Mouse (Mus musculus): ENCODE data around the gene Ttll8.

The Ttll8 gene

GRCm38 (mm10) chr15:88860781-88861180 is 93.4 kb downstream of the Ttll8 start:
- DNase-seq (ENCODE audit: low spot score) = no peak

GRCm38 (mm10) chr15:88859206-88859970 is 94.8 kb downstream of the Ttll8 start:
- DNase-seq (ENCODE audit: low spot score) = no peak

GRCm38 (mm10) chr15:88858707-88859106 is 95.5 kb downstream of the Ttll8 start:
- no peak for DNase-seq (ENCODE audit: low spot score)

- peak; percentile 57 for DNase-seq (ENCODE audit: low spot score)
These were observed 96.1 kb downstream of the Ttll8 start for GRCm38 (mm10) chr15:88858141-88858541.

- no peak for DNase-seq (ENCODE audit: low spot score)
These were observed 96.9 kb downstream of the Ttll8 start for GRCm38 (mm10) chr15:88857361-88857760.

- no peak for DNase-seq (ENCODE audit: low spot score)
These were observed 97.6 kb downstream of the Ttll8 start for GRCm38 (mm10) chr15:88856613-88857012.

GRCm38 (mm10) chr15:88855896-88856417 is 98.3 kb downstream of the Ttll8 start:
- no peak for DNase-seq (ENCODE audit: low spot score)

- DNase-seq (ENCODE audit: low spot score) = peak; percentile 77
These were observed 99.0 kb downstream of the Ttll8 start for GRCm38 (mm10) chr15:88854969-88855830.

- no peak for DNase-seq (ENCODE audit: low spot score)
These were observed 99.9 kb downstream of the Ttll8 start for GRCm38 (mm10) chr15:88854119-88854968.

- DNase-seq (ENCODE audit: low spot score) = no peak
These were observed 101.1 kb downstream of the Ttll8 start for GRCm38 (mm10) chr15:88853106-88853505.

GRCm38 (mm10) chr15:88851507-88852149 is 102.6 kb downstream of the Ttll8 start:
- peak; percentile 93 for DNase-seq (ENCODE audit: low spot score)

GRCm38 (mm10) chr15:88851076-88851475 is 103.1 kb downstream of the Ttll8 start:
- no peak for DNase-seq (ENCODE audit: low spot score)

GRCm38 (mm10) chr15:88850146-88850826 is 103.9 kb downstream of the Ttll8 start:
- DNase-seq (ENCODE audit: low spot score) = peak; percentile 97

- DNase-seq (ENCODE audit: low spot score) = no peak
These were observed 104.6 kb downstream of the Ttll8 start for GRCm38 (mm10) chr15:88849621-88850020.

GRCm38 (mm10) chr15:88848661-88849060 is 105.6 kb downstream of the Ttll8 start:
- DNase-seq (ENCODE audit: low spot score) = no peak

- no peak for DNase-seq (ENCODE audit: low spot score)
These were observed 109.3 kb downstream of the Ttll8 start for GRCm38 (mm10) chr15:88844966-88845365.

- DNase-seq (ENCODE audit: low spot score) = no peak
These were observed 110.6 kb downstream of the Ttll8 start for GRCm38 (mm10) chr15:88843486-88844097.

- DNase-seq (ENCODE audit: low spot score) = no peak
These were observed 111.9 kb downstream of the Ttll8 start for GRCm38 (mm10) chr15:88842300-88842673.

- no peak for DNase-seq (ENCODE audit: low spot score)
These were observed 112.5 kb downstream of the Ttll8 start for GRCm38 (mm10) chr15:88841580-88842299.

- DNase-seq (ENCODE audit: low spot score) = no peak
These were observed 113.1 kb downstream of the Ttll8 start for GRCm38 (mm10) chr15:88841160-88841559.
